Mouse (Mus musculus): ENCODE data around the gene Efcab7. TPM values are rescaled to one million over a fixed set of nuclear protein-coding genes. Genes with fewer than 3 reads are reported as not detected.
A peak's percentile ranks its signal among the peaks of the same experiment; 100 is the strongest.

Efcab7 gene
- total and polyA plus RNA-seq, 3 experiments = 10.6 to 57.0 (median 14.6) TPM

DNA sequence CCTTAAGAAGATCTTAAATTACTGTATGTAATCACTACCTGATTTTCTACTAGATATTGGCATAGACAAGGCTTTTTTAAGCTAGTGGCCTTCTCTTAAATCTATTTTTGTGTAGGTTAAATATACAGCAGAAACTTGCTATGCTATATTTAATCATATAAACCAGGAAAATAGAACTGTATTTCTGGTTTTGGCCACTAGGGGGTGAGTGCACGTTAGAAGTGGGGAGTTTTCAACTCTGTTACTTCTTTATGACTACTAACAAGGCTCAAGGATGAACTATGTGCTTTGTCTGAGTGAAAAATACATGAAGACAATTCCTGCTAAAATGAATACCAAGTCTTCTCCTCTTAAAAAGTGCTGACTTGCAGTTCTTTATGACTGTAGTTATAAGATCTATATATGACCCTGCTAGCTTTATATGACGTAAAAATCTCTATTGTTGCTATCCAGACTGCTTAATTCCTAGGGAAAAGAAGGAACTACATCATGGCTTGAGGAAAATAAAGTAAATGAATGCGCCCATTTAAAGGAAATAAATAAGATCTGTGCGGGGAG is 85.0 kb downstream of the Efcab7 start (continued):
- no peak for TF ChIP-seq KAT2A (IDR thresholded peaks at IDR 0.05; ENCODE audit: insufficient replicate concordance, low read length)
- TF ChIP-seq USF1 (IDR thresholded peaks at IDR 0.05; ENCODE audit: low read depth, low read length) = no peak
- peak; percentile 74 for TF ChIP-seq RAD21 (IDR thresholded peaks at IDR 0.05; ENCODE audit: low read depth, low read length)
- TF ChIP-seq UBTF (IDR thresholded peaks at IDR 0.05; ENCODE audit: low read depth, low read length) = no peak
- no peak for TF ChIP-seq NELFE (IDR thresholded peaks at IDR 0.05; ENCODE audit: low read depth, low read length)
- TF ChIP-seq USF2 (conservative IDR thresholded peaks at IDR 0.05; ENCODE audit: low read depth, low read length) = no peak
- TF ChIP-seq MAFK (IDR thresholded peaks at IDR 0.05; ENCODE audit: insufficient replicate concordance, low read length) = peak; percentile 70; the same call in 1 of the 2 replicates
- TF ChIP-seq GABPA (IDR thresholded peaks at IDR 0.05; ENCODE audit: insufficient replicate concordance, low read depth, low read length) = no peak
- peak; percentile 51; the same call in 1 of the 2 replicates for TF ChIP-seq MYC (IDR thresholded peaks at IDR 0.05; ENCODE audit: low read depth, low read length)
- no peak for TF ChIP-seq TBP (conservative IDR thresholded peaks at IDR 0.05; ENCODE audit: low read depth, low read length)
- no peak for TF ChIP-seq ZNF384 (IDR thresholded peaks at IDR 0.05; ENCODE audit: low read depth, low read length)
- TF ChIP-seq CTCF (conservative IDR thresholded peaks at IDR 0.05 in 1 of 2, IDR thresholded peaks at IDR 0.05 in 1 of 2; ENCODE audit: low read depth in 2 of 2, low read length in 2 of 2) = peak in 1 of 2 experiments; percentile 74; a peak in 3 of 4 replicates
- TF ChIP-seq ZC3H11A (IDR thresholded peaks at IDR 0.05; ENCODE audit: low read depth, low read length) = no peak
- no peak for TF ChIP-seq ZMIZ1 (IDR thresholded peaks at IDR 0.05; ENCODE audit: low read depth, low read length)
- no peak for TF ChIP-seq JUND (conservative IDR thresholded peaks at IDR 0.05; ENCODE audit: low read depth, low read length)

DNA sequence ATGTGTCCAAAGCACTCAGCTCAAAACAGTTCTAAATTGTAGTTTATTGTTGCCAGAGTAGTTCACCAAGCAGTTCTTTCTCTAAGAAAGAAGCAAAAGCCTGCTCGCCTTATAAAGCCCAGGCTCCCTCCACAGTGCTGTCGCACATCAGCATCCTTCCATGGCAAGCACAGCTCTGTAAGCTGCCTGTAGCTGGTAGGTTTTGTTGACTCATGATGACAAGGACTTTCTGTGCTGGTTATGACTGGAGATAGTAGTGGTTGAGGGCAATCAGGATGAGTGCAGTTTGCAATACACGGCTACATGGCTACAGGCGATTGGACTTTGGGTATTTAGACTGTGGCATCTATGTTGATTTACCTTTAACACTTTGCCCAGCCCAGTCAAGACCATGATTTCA is 97.4 kb downstream of the Efcab7 start:
- in situ Hi-C loops (cut with MboI; ENCODE audit: low pct_ligation_motif_present, low pct_unique_long_range_greater_than_20kb, low sequenced_read_pairs) = no loop called here
- Histone ChIP-seq H3K27ac (ENCODE audit: insufficient read depth, low read depth) (no peak overlapping the region), H3K4me1 (ENCODE audit: control insufficient read depth in 1 of 2, insufficient read depth in 2 of 2) (peaks cover 6 to 38% of the 10 kb centered on the region in 2 experiments), H3K79me2 (replicated peaks; ENCODE audit: control insufficient read depth, extremely low read depth, insufficient read depth, poor library complexity, severe bottlenecking) (peaks cover 11% of the 10 kb centered on the region), H3K9ac (ENCODE audit: insufficient read depth, low read depth) (no peak overlapping the region), H3K27me3 (replicated peaks) (no peaks in the 10 kb centered on the region), H3K36me3 (replicated peaks in 1 of 2; ENCODE audit: control insufficient read depth in 1 of 2, insufficient read depth in 1 of 2, low read length in 1 of 2) (peaks cover 0 to 10% of the 10 kb centered on the region in 2 experiments), H3K4me3 (replicated peaks in 1 of 3; ENCODE audit: low read depth in 2 of 3, low read length in 2 of 3, poor library complexity in 1 of 3) (no peak overlapping the region), H3K4me2 (ENCODE audit: insufficient read depth, low read depth, poor library complexity, severe bottlenecking) (no peak overlapping the region), H3K9me3 (replicated peaks; ENCODE audit: low read length) (no peaks in the 10 kb centered on the region)
- dilution Hi-C loops (cut with MboI; ENCODE audit: extremely low pct_ligation_motif_present, extremely low pct_unique_long_range_greater_than_20kb, low sequenced_read_pairs) = no loop called here
- no peak for TF ChIP-seq PAX5 (IDR thresholded peaks at IDR 0.05; ENCODE audit: low read length)
- TF ChIP-seq POLR2A (IDR thresholded peaks at IDR 0.05; ENCODE audit: low read depth, low read length) = no peak
- TF ChIP-seq SIN3A (IDR thresholded peaks at IDR 0.05; ENCODE audit: low read length) = no peak
- no peak for TF ChIP-seq MYC (IDR thresholded peaks at IDR 0.05; ENCODE audit: low read depth, low read length)
- no peak for TF ChIP-seq RCOR1 (conservative IDR thresholded peaks at IDR 0.05; ENCODE audit: low read depth, low read length)
- DNase-seq (ENCODE audit: extremely low read depth) = no peak

DNA sequence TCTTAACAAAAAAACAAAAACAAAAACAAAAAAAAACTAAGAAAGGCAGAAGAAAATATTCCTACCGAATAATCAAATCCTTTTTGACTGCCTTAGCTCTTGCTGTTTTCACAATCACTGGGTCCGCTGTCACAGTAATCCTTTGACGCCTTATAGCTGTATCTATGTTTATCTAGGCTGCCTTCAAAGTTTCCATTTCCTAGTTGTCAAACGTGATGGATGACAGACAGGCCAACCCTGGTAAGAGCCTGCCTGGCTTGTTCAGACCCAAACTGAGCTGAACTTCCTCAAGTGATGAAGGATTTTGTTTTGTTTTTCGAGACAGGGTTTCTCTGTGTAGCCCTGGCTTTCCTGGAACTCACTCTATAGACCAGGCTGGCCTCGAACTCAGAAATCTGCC is 99.5 kb downstream of the Efcab7 start:
- peaks cover 7 to 54% of the 10 kb centered on the region in 2 experiments for H3K4me1 ChIP-seq (ENCODE audit: control insufficient read depth in 1 of 2, insufficient read depth in 2 of 2)
- H3K9me3 ChIP-seq (replicated peaks; ENCODE audit: low read length) = no peaks in the 10 kb centered on the region
- no peak overlapping the region for H3K4me3 ChIP-seq (replicated peaks in 1 of 3; ENCODE audit: low read depth in 2 of 3, low read length in 2 of 3, poor library complexity in 1 of 3)
- H3K4me2 ChIP-seq (ENCODE audit: insufficient read depth, low read depth, poor library complexity, severe bottlenecking) = peak overlapping the region; percentile 72
- dilution Hi-C loops (cut with MboI; ENCODE audit: extremely low pct_ligation_motif_present, extremely low pct_unique_long_range_greater_than_20kb, low sequenced_read_pairs) (no loop called here), in situ Hi-C loops (cut with MboI; ENCODE audit: low pct_ligation_motif_present, low pct_unique_long_range_greater_than_20kb, low sequenced_read_pairs) (no loop called here)
- H3K79me2 ChIP-seq (replicated peaks; ENCODE audit: control insufficient read depth, extremely low read depth, insufficient read depth, poor library complexity, severe bottlenecking) = peaks cover 15% of the 10 kb centered on the region
- TF ChIP-seq NRF1 (IDR thresholded peaks at IDR 0.05; ENCODE audit: low read depth, low read length) (no peak), BHLHE40 (IDR thresholded peaks at IDR 0.05; ENCODE audit: low read depth, low read length) (peak; percentile 32; the same call in 1 of the 2 replicates), JUND (conservative IDR thresholded peaks at IDR 0.05; ENCODE audit: low read depth, low read length) (no peak)
- no peak overlapping the region for H3K27ac ChIP-seq (ENCODE audit: insufficient read depth, low read depth)
- no peak for DNase-seq (ENCODE audit: extremely low read depth)
- peak overlapping the region; percentile 57 for H3K9ac ChIP-seq (ENCODE audit: insufficient read depth, low read depth)
- H3K36me3 ChIP-seq (replicated peaks in 1 of 2; ENCODE audit: control insufficient read depth in 1 of 2, insufficient read depth in 1 of 2, low read length in 1 of 2) = peaks cover 0 to 23% of the 10 kb centered on the region in 2 experiments
- H3K27me3 ChIP-seq (replicated peaks) = no peaks in the 10 kb centered on the region

Data from CH12.LX (cell line).